Comparison of ENCODE assay signal across 11 mouse cellular contexts in genomic region chr5:122611651-122612050, GRCm38 (mm10). TPM values are rescaled to one million over a fixed set of nuclear protein-coding genes. Genes with fewer than 3 reads are reported as not detected.
DNase-seq lines count a peak whose midpoint lies in the region; ATAC-seq and TF ChIP-seq lines count a peak whose summit lies in the region.
"Had no signal": no experiment of that assay in that cellular context is flagged by ENCODE, and none has a peak within 500 bp of the region (broad histone marks: within the 10 kb centered on the region; RNA-seq: fewer than 3 reads in every experiment).

No protein-coding gene starts in this region.

- no peak for DNase-seq in forebrain, embryonic 10.5 days (ENCODE audit: extremely low spot score, low spot score)
- no peak for DNase-seq in kidney, postnatal 36 days
- no peak for DNase-seq in adrenal gland, postnatal 36 days
- no peak for DNase-seq in left cerebral cortex, adult 11 months (ENCODE audit: low spot score)
- DNase-seq: cerebellum, postnatal 25 days had no signal

- H3K27me3 ChIP-seq in forebrain, embryonic 10.5 days (ENCODE audit: poor library complexity, severe bottlenecking), result no peaks in the 10 kb centered on the region
- no peaks in the 10 kb centered on the region for H3K27me3 ChIP-seq in forebrain, embryonic 16.5 days (replicated peaks; ENCODE audit: control insufficient read depth, insufficient read depth, low read length)
- H3K27me3 ChIP-seq in kidney, embryonic 16.5 days (ENCODE audit: insufficient read depth, low read length), result no peaks in the 10 kb centered on the region
- no peaks in the 10 kb centered on the region for H3K27me3 ChIP-seq in neural tube, embryonic 13.5 days

- H3K36me3 ChIP-seq in forebrain, embryonic 10.5 days (replicated peaks), result peaks cover 41% of the 10 kb centered on the region
- no peaks in the 10 kb centered on the region for H3K36me3 ChIP-seq in forebrain, embryonic 16.5 days (ENCODE audit: control insufficient read depth, insufficient read depth)
- peaks cover 11% of the 10 kb centered on the region for H3K36me3 ChIP-seq in kidney, embryonic 16.5 days (ENCODE audit: insufficient read depth, low read length)
- H3K36me3 ChIP-seq in neural tube, embryonic 13.5 days, result peaks cover 31% of the 10 kb centered on the region

- ATAC-seq in forebrain, embryonic 16.5 days, result no peak
- ATAC-seq in kidney, embryonic 16.5 days (ENCODE audit: low FRiP score, low TSS enrichment), result no peak
- ATAC-seq in neural tube, embryonic 13.5 days (ENCODE audit: low read depth), result no peak
- ATAC-seq: intestine, postnatal 0 days had no signal

- H3K9me3 ChIP-seq in forebrain, embryonic 10.5 days, result no peaks in the 10 kb centered on the region
- H3K9me3 ChIP-seq in forebrain, embryonic 16.5 days (ENCODE audit: control insufficient read depth, low read length), result no peaks in the 10 kb centered on the region
- no peaks in the 10 kb centered on the region for H3K9me3 ChIP-seq in kidney, embryonic 16.5 days (ENCODE audit: low read length)
- H3K9me3 ChIP-seq in neural tube, embryonic 13.5 days, result no peaks in the 10 kb centered on the region

- no peak for TF ChIP-seq CTCF in embryonic fibroblast, embryonic 13.5 days (IDR thresholded peaks at IDR 0.05; ENCODE audit: borderline replicate concordance, insufficient read depth, low read length)

- WGBS in forebrain, embryonic 10.5 days, result 65% methylated on average over 5 of the region's 5 CpGs
- WGBS in forebrain, embryonic 16.5 days, result 64% methylated on average over 5 of the region's 5 CpGs
- 46% methylated on average over 5 of the region's 5 CpGs for WGBS in kidney, embryonic 16.5 days
- WGBS in neural tube, embryonic 13.5 days, result 66% methylated on average over 5 of the region's 5 CpGs

- no peak for TF ChIP-seq POLR2A in embryonic fibroblast, embryonic 13.5 days (IDR thresholded peaks at IDR 0.05; ENCODE audit: low read depth, low read length)

- H3K4me1 ChIP-seq in forebrain, embryonic 10.5 days, result peaks cover 29% of the 10 kb centered on the region
- peaks cover 8% of the 10 kb centered on the region for H3K4me1 ChIP-seq in forebrain, embryonic 16.5 days (replicated peaks; ENCODE audit: control insufficient read depth, insufficient read depth, low read length)
- H3K4me1 ChIP-seq in kidney, embryonic 16.5 days (ENCODE audit: insufficient read depth, low read length), result peaks cover 7% of the 10 kb centered on the region
- peaks cover 2% of the 10 kb centered on the region; the same call in 1 of the 2 replicates for H3K4me1 ChIP-seq in embryonic fibroblast, embryonic 13.5 days (ENCODE audit: control insufficient read depth, insufficient read depth, low read length)
- peaks cover 29% of the 10 kb centered on the region for H3K4me1 ChIP-seq in neural tube, embryonic 13.5 days (replicated peaks)

- 0 out of 2 replicates have a peak overlapping the region, but pooled peaks have one; percentile 51 for H3K27ac ChIP-seq in forebrain, embryonic 10.5 days
- no peak overlapping the region for H3K27ac ChIP-seq in forebrain, embryonic 16.5 days (ENCODE audit: low read length)
- H3K27ac ChIP-seq in kidney, embryonic 16.5 days (ENCODE audit: low read length), result peak overlapping the region; percentile 57; the same call in 1 of the 2 replicates
- peak overlapping the region; percentile 55 for H3K27ac ChIP-seq in embryonic fibroblast, embryonic 13.5 days (ENCODE audit: insufficient read depth, low read length)
- peak overlapping the region; percentile 39; the same call in 1 of the 2 replicates for H3K27ac ChIP-seq in neural tube, embryonic 13.5 days (replicated peaks)

- no peak overlapping the region for H3K4me2 ChIP-seq in forebrain, embryonic 16.5 days (ENCODE audit: low read length)
- H3K4me2 ChIP-seq in kidney, embryonic 16.5 days (replicated peaks; ENCODE audit: low read depth, low read length), result no peak overlapping the region
- H3K4me2 ChIP-seq in neural tube, embryonic 13.5 days, result no peak overlapping the region

- no peak overlapping the region for H3K4me3 ChIP-seq in forebrain, embryonic 10.5 days
- H3K4me3 ChIP-seq in forebrain, embryonic 16.5 days (replicated peaks; ENCODE audit: low read length), result no peak overlapping the region
- H3K4me3 ChIP-seq in kidney, embryonic 16.5 days (ENCODE audit: low read length), result no peak overlapping the region
- no peak overlapping the region for H3K4me3 ChIP-seq in embryonic fibroblast, embryonic 13.5 days (ENCODE audit: insufficient read depth, low read length)
- no peak overlapping the region for H3K4me3 ChIP-seq in neural tube, embryonic 13.5 days
- H3K4me3 ChIP-seq: myocyte had no signal

- H3K9ac ChIP-seq in forebrain, embryonic 16.5 days (replicated peaks; ENCODE audit: low read depth, low read length), result no peak overlapping the region
- H3K9ac ChIP-seq in kidney, embryonic 16.5 days (replicated peaks; ENCODE audit: low read length), result 0 out of 2 replicates have a peak overlapping the region, but pooled peaks have one; percentile 12
- no peak overlapping the region for H3K9ac ChIP-seq in neural tube, embryonic 13.5 days

RNA-seq across cellular contexts. Expression of gene Ift81, which starts 2.7 kb away (rescaled TPM):
- 45.8 and 51.8 TPM in 2 replicates for polyA plus RNA-seq in forebrain, embryonic 10.5 days (2016; fragmentation: Nextera tagmentation; extraction: Ambion mirVana)
- 55.1 and 57.1 TPM in 2 replicates for polyA plus RNA-seq in forebrain, embryonic 16.5 days (2015; fragmentation: Nextera tagmentation; extraction: Ambion mirVana)
- polyA plus RNA-seq in kidney, embryonic 16.5 days (2015; fragmentation: Nextera tagmentation; extraction: Ambion mirVana), result 33.3 and 39.6 TPM in 2 replicates
- 27.9 and 49.1 TPM in 2 replicates for polyA plus RNA-seq in embryonic fibroblast, embryonic 13.5 days (2011; ENCODE audit: insufficient read length, low read depth, missing spikeins)
- 54.0 and 57.8 TPM in 2 replicates for polyA plus RNA-seq in neural tube, embryonic 13.5 days (2015; fragmentation: Nextera tagmentation; extraction: Ambion mirVana)
- 10 to 100 TPM in 1 of 2 experiments, 1 to 10 TPM in 1; 9.7 to 19.0 TPM for total RNA-seq in adrenal gland, postnatal 36 days (2021)

RNA-seq across cellular contexts. Expression of gene P2rx7, which starts 32.1 kb away (rescaled TPM):
- 0.31 and 0.60 TPM in 2 replicates for polyA plus RNA-seq in forebrain, embryonic 10.5 days (2016; fragmentation: Nextera tagmentation; extraction: Ambion mirVana)
- polyA plus RNA-seq in forebrain, embryonic 16.5 days (2015; fragmentation: Nextera tagmentation; extraction: Ambion mirVana), result 2.1 and 2.4 TPM in 2 replicates
- polyA plus RNA-seq in kidney, embryonic 16.5 days (2015; fragmentation: Nextera tagmentation; extraction: Ambion mirVana), result 1.3 and 1.5 TPM in 2 replicates
- polyA plus RNA-seq in embryonic fibroblast, embryonic 13.5 days (2011; ENCODE audit: insufficient read length, low read depth, missing spikeins), result 1.2 and 1.4 TPM in 2 replicates
- 5.8 and 5.9 TPM in 2 replicates for polyA plus RNA-seq in neural tube, embryonic 13.5 days (2015; fragmentation: Nextera tagmentation; extraction: Ambion mirVana)
- 1 to 10 TPM; 2.1 to 2.3 TPM for total RNA-seq in adrenal gland, postnatal 36 days (2021)
